Mouse (Mus musculus) erythroblast, embryonic 14.5 days (primary cell): ENCODE measurements around the gene Smarcd1. TPM values are rescaled to one million over a fixed set of nuclear protein-coding genes. Genes with fewer than 3 reads are reported as not detected.

ENCODE experiments used
- H3K27me3 ChIP-seq: 2 replicates; pipeline ENCODE4 v1.6.1; 2012; ENCODE audit warnings: inconsistent platforms; ENCODE audit not compliant: control insufficient read depth
- H3K36me3 ChIP-seq: 2 replicates; pipeline ENCODE4 v1.6.1; 2012; ENCODE audit warnings: mild to moderate bottlenecking, inconsistent platforms; ENCODE audit not compliant: control insufficient read depth
- H3K4me1 ChIP-seq: 2 replicates; pipeline ENCODE4 v1.6.1; 2012; ENCODE audit warnings: inconsistent platforms; ENCODE audit not compliant: control insufficient read depth
- H3K4me3 ChIP-seq: replicated peaks from 2 replicates; pipeline ENCODE3; 2012; ENCODE audit warnings: moderate library complexity, mild to moderate bottlenecking, inconsistent platforms
- H3K9me3 ChIP-seq: 2 replicates; pipeline ENCODE4 v1.6.1; 2012; ENCODE audit warnings: low read length, inconsistent platforms, mixed read lengths; ENCODE audit not compliant: control insufficient read depth
- GATA1 ChIP-seq: IDR thresholded peaks from 2 replicates; pipeline ENCODE4 v1.6.1; 2012; ENCODE audit warnings: low read length, inconsistent platforms, mixed read lengths
- TAL1 ChIP-seq: IDR thresholded peaks from 3 replicates; pipeline ENCODE4 v1.6.1; 2012; ENCODE audit warnings: low read length, inconsistent platforms, mixed read lengths
- polyA plus RNA-seq: library from polyadenylated mRNA; stranded (reverse); fragments of >175 nt; gene quantifications from 2 replicates; pipeline ENCODE4 v1.2.3, GENCODE M21; 2012

Smarcd1 gene
- polyA plus RNA-seq, 1 experiment = 1.9 TPM

GRCm38 (mm10) chr15:99708176-99708575 is 6.2 kb downstream of the Smarcd1 start:
- Histone ChIP-seq H3K9me3 (no peaks in the 10 kb centered on the region), H3K4me1 (peaks cover 9% of the 10 kb centered on the region), H3K27me3 (no peaks in the 10 kb centered on the region), H3K36me3 (peaks cover 82% of the 10 kb centered on the region), H3K4me3 (no peak overlapping the region)
- no peak for TF ChIP-seq TAL1
- TF ChIP-seq GATA1 = no peak

GRCm38 (mm10) chr15:99710221-99711190 is 8.6 kb downstream of the Smarcd1 start:
- H3K4me3 ChIP-seq = no peak overlapping the region
- peaks cover 7% of the 10 kb centered on the region for H3K4me1 ChIP-seq
- no peaks in the 10 kb centered on the region for H3K27me3 ChIP-seq
- H3K36me3 ChIP-seq = peaks cover 80% of the 10 kb centered on the region
- H3K9me3 ChIP-seq = no peaks in the 10 kb centered on the region
- TF ChIP-seq GATA1 (no peak), TAL1 (no peak)

GRCm38 (mm10) chr15:99711491-99711890 is 9.6 kb downstream of the Smarcd1 start:
- H3K27me3 ChIP-seq = no peaks in the 10 kb centered on the region
- no peak overlapping the region for H3K4me3 ChIP-seq
- TF ChIP-seq TAL1 (no peak), GATA1 (no peak)
- H3K4me1 ChIP-seq = peaks cover 12% of the 10 kb centered on the region
- no peaks in the 10 kb centered on the region for H3K9me3 ChIP-seq
- peaks cover 72% of the 10 kb centered on the region for H3K36me3 ChIP-seq

GRCm38 (mm10) chr15:99712666-99713559 is 11.0 kb downstream of the Smarcd1 start:
- no peaks in the 10 kb centered on the region for H3K9me3 ChIP-seq

GRCm38 (mm10) chr15:99713569-99713968 is 11.6 kb downstream of the Smarcd1 start:
- Histone ChIP-seq H3K4me1 (peaks cover 12% of the 10 kb centered on the region), H3K36me3 (peaks cover 55% of the 10 kb centered on the region)
- TF ChIP-seq TAL1 (no peak), GATA1 (no peak)

More at GRCm38 (mm10) chr15:99712666-99713559, 11.0 kb downstream of the Smarcd1 start:
- Histone ChIP-seq H3K36me3 (peaks cover 62% of the 10 kb centered on the region), H3K4me1 (peaks cover 12% of the 10 kb centered on the region), H3K27me3 (no peaks in the 10 kb centered on the region), H3K4me3 (no peak overlapping the region)
- TF ChIP-seq GATA1 = no peak
- TF ChIP-seq TAL1 = no peak

GRCm38 (mm10) chr15:99714206-99714605 is 12.3 kb downstream of the Smarcd1 start:
- H3K4me3 ChIP-seq = no peak overlapping the region
- no peaks in the 10 kb centered on the region for H3K9me3 ChIP-seq
- H3K36me3 ChIP-seq = peaks cover 49% of the 10 kb centered on the region
- TF ChIP-seq TAL1 (no peak), GATA1 (no peak)
- H3K4me1 ChIP-seq = peaks cover 12% of the 10 kb centered on the region
- no peaks in the 10 kb centered on the region for H3K27me3 ChIP-seq

More at GRCm38 (mm10) chr15:99713569-99713968, 11.6 kb downstream of the Smarcd1 start:
- Histone ChIP-seq H3K9me3 (no peaks in the 10 kb centered on the region), H3K27me3 (no peaks in the 10 kb centered on the region), H3K4me3 (no peak overlapping the region)

GRCm38 (mm10) chr15:99714858-99715257 is 12.9 kb downstream of the Smarcd1 start:
- peaks cover 12% of the 10 kb centered on the region for H3K4me1 ChIP-seq
- H3K36me3 ChIP-seq = peaks cover 42% of the 10 kb centered on the region
- no peaks in the 10 kb centered on the region for H3K27me3 ChIP-seq
- TF ChIP-seq TAL1 (no peak), GATA1 (no peak)
- no peak overlapping the region for H3K4me3 ChIP-seq
- H3K9me3 ChIP-seq = no peaks in the 10 kb centered on the region

GRCm38 (mm10) chr15:99715361-99715865 is 13.5 kb downstream of the Smarcd1 start:
- H3K36me3 ChIP-seq = peaks cover 37% of the 10 kb centered on the region
- H3K27me3 ChIP-seq = no peaks in the 10 kb centered on the region; the same call in 1 of the 2 replicates
- no peaks in the 10 kb centered on the region for H3K9me3 ChIP-seq
- H3K4me3 ChIP-seq = no peak overlapping the region
- H3K4me1 ChIP-seq = peaks cover 12% of the 10 kb centered on the region
- no peak for TF ChIP-seq GATA1
- TF ChIP-seq TAL1 = no peak
